Mouse (Mus musculus): ENCODE results near the gene Mrps7.

Mrps7 gene

DNA sequence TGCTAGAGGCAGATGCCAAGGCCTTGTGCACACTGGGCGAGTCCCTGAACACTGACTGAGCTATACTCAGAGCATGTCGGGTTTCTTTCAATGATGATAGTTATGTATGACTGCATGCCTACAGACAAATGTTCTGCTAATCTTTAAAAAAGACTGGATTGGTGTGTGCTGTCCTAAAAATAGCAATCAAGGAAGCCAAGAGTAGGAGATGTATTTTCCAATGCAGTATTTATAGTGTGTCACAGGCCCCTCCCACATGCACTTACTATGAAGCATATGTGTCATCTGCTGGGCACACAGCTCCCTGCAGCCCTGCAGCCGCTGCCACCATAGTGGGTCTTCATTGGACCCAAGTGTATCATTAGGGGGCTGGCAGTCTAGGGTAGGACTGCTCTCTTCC lies 49.5 kb downstream of the Mrps7 start:
- no peak for DNase-seq

DNA sequence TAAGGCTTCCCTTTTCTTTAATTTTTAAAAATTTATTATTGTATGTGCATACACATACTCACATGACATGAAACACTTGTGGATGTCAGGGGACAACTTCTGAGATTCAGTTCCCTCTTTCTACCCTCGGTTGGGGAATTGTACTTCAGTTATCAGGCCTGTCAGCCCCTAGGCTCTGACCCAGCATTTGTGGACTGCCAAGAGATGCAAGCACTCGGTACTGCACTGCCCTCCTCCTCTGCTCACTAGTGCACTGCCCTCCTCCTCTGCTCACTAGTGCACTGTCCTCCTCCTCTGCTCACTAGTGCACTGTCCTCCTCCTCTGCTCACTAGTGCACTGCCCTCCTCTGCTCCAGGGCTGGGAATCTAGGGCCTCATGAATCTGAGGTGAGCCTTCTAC lies 50.4 kb downstream of the Mrps7 start:
- no peak for DNase-seq

All from lung, adult 18-20 months (tissue).